Mouse (Mus musculus) liver, adult 2 months (tissue): ENCODE measurements around the gene Slc35e3. TPM values are rescaled to one million over a fixed set of nuclear protein-coding genes. Genes with fewer than 3 reads are reported as not detected.

Source experiments
- DNase-seq: peaks from one replicate; pipeline ENCODE4 v3.0.0-alpha.2; 2011; ENCODE audit warnings: low read depth, low spot score; ENCODE audit errors: extremely low read depth
- H3K27ac ChIP-seq: fragments of 200-500 bp; replicated peaks from 2 replicates; pipeline ENCODE4 v1.5.1; 2012; ENCODE audit warnings: low read depth, mild to moderate bottlenecking, control low read depth, inconsistent platforms, low read length; ENCODE audit not compliant: insufficient read depth
- H3K27me3 ChIP-seq: fragments of 200-500 bp; 2 replicates; pipeline ENCODE4 v1.6.1; 2012; ENCODE audit warnings: mild to moderate bottlenecking, moderate library complexity, low read length, inconsistent platforms; ENCODE audit not compliant: control insufficient read depth, insufficient read depth
- H3K36me3 ChIP-seq: fragments of 200-500 bp; 2 replicates; pipeline ENCODE4 v1.6.1; 2012; ENCODE audit warnings: low read length, inconsistent platforms; ENCODE audit not compliant: control insufficient read depth, insufficient read depth
- H3K4me1 ChIP-seq: fragments of 200-500 bp; 2 replicates; pipeline ENCODE4 v1.6.1; 2011; ENCODE audit warnings: low read length; ENCODE audit not compliant: control insufficient read depth, insufficient read depth
- H3K4me3 ChIP-seq: fragments of 200-500 bp; 2 replicates; pipeline ENCODE4 v1.5.1; 2011; ENCODE audit warnings: low read depth, mild to moderate bottlenecking, control low read depth, low read length, moderate library complexity; ENCODE audit not compliant: insufficient read depth
- H3K79me2 ChIP-seq: fragments of 200-500 bp; 2 replicates; pipeline ENCODE4 v1.6.1; 2012; ENCODE audit warnings: inconsistent platforms, mild to moderate bottlenecking, low read length, moderate library complexity; ENCODE audit not compliant: control insufficient read depth, insufficient read depth
- H3K9ac ChIP-seq: fragments of 200-500 bp; 2 replicates; pipeline ENCODE4 v1.6.1; 2012; ENCODE audit warnings: low read depth, mild to moderate bottlenecking, control low read depth, inconsistent platforms, low read length
- CTCF ChIP-seq: fragments of 200-500 bp; IDR thresholded peaks from 2 replicates; pipeline ENCODE4 v1.5.1; 2011; ENCODE audit warnings: low read depth, low read length, control low read depth
- POLR2A ChIP-seq: fragments of 200-500 bp; IDR thresholded peaks from 2 replicates; pipeline ENCODE4 v1.6.1; 2011; ENCODE audit warnings: low read length, control low read depth; ENCODE audit not compliant: insufficient read depth; ENCODE audit errors: extremely low read depth
- WGBS: fragments of 180-500 bp; shearing (Covaris S2); methylation state at CpG from one replicate; pipeline ENCODE4 v1.1.7; 2018; 5-methylcytosine and 5-hydroxymethylcytosine counted together
- polyA plus RNA-seq: library from polyadenylated mRNA; depleted of rRNA; stranded (reverse); fragments of >200 nt; gene quantifications from 2 replicates; pipeline ENCODE4 v1.2.3, GENCODE M21; 2012
- total RNA-seq: library from RNA; depleted of rRNA; stranded (reverse); fragments of >200 nt; gene quantifications from 2 replicates; pipeline ENCODE4 v1.2.3, GENCODE M21; 2014

Gene Slc35e3
- total and polyA plus RNA-seq, 2 experiments, result 4.1 to 7.1 TPM

- 92% methylated on average over 17 of the region's 17 CpGs for WGBS
Measured at GRCm38 (mm10) chr10:117790421-117791170, 44.4 kb upstream of the Slc35e3 start.

GRCm38 (mm10) chr10:117790011-117790410 is 43.8 kb upstream of the Slc35e3 start:
- Histone ChIP-seq H3K36me3 (no peaks in the 10 kb centered on the region; the same call in none of the 2 replicates), H3K4me3 (no peak overlapping the region), H3K4me1 (no peaks in the 10 kb centered on the region), H3K9ac (no peak overlapping the region), H3K79me2 (no peaks in the 10 kb centered on the region), H3K27me3 (no peaks in the 10 kb centered on the region), H3K27ac (no peak overlapping the region)
- TF ChIP-seq CTCF (no peak), POLR2A (no peak)
- 86% methylated on average over 1 of the region's 1 CpGs for WGBS
- no peak for DNase-seq

More at GRCm38 (mm10) chr10:117790421-117791170, 44.4 kb upstream of the Slc35e3 start:
- Histone ChIP-seq H3K4me1 (no peaks in the 10 kb centered on the region), H3K27me3 (no peaks in the 10 kb centered on the region), H3K79me2 (no peaks in the 10 kb centered on the region), H3K9ac (no peak overlapping the region), H3K36me3 (no peaks in the 10 kb centered on the region; the same call in none of the 2 replicates), H3K4me3 (no peak overlapping the region), H3K27ac (no peak overlapping the region)
- TF ChIP-seq POLR2A (no peak), CTCF (no peak)
- DNase-seq, result no peak

GRCm38 (mm10) chr10:117784646-117785045 is 38.5 kb upstream of the Slc35e3 start:
- WGBS, result 94% methylated on average over 7 of the region's 7 CpGs
- H3K36me3 ChIP-seq, result peaks cover 12% of the 10 kb centered on the region
- TF ChIP-seq POLR2A (no peak), CTCF (no peak)
- H3K4me1 ChIP-seq, result no peaks in the 10 kb centered on the region
- DNase-seq, result no peak
- no peaks in the 10 kb centered on the region for H3K79me2 ChIP-seq
- no peak overlapping the region for H3K9ac ChIP-seq
- H3K27ac ChIP-seq, result no peak overlapping the region
- H3K4me3 ChIP-seq, result no peak overlapping the region
- no peaks in the 10 kb centered on the region for H3K27me3 ChIP-seq

- no peaks in the 10 kb centered on the region for H3K27me3 ChIP-seq
- peaks cover 12% of the 10 kb centered on the region for H3K36me3 ChIP-seq
- no peak for DNase-seq
- WGBS, result 96% methylated on average over 13 of the region's 13 CpGs
- no peak overlapping the region for H3K4me3 ChIP-seq
- H3K9ac ChIP-seq, result no peak overlapping the region
- H3K79me2 ChIP-seq, result no peaks in the 10 kb centered on the region
- H3K27ac ChIP-seq, result no peak overlapping the region
- no peaks in the 10 kb centered on the region for H3K4me1 ChIP-seq
- TF ChIP-seq POLR2A (no peak), CTCF (no peak)
Measured at GRCm38 (mm10) chr10:117783786-117784420, 37.7 kb upstream of the Slc35e3 start.

- TF ChIP-seq POLR2A, result no peak
- no peak for TF ChIP-seq CTCF
- H3K79me2 ChIP-seq, result no peaks in the 10 kb centered on the region
- H3K36me3 ChIP-seq, result peaks cover 12% of the 10 kb centered on the region
- no peak overlapping the region for H3K9ac ChIP-seq
- 94% methylated on average over 14 of the region's 14 CpGs for WGBS
- no peaks in the 10 kb centered on the region for H3K4me1 ChIP-seq
- DNase-seq, result no peak
- H3K27me3 ChIP-seq, result no peaks in the 10 kb centered on the region
- no peak overlapping the region for H3K27ac ChIP-seq
- no peak overlapping the region for H3K4me3 ChIP-seq
Measured at GRCm38 (mm10) chr10:117782491-117783260, 36.5 kb upstream of the Slc35e3 start.
